Mouse (Mus musculus): ENCODE measurements at regions not wholly inside any gene's neighbourhood (a gene's known extent, or its start where the extent isn't known, plus 50 kb on each side); places are given as distances from the start of the nearest gene placed in this dataset.

DNA sequence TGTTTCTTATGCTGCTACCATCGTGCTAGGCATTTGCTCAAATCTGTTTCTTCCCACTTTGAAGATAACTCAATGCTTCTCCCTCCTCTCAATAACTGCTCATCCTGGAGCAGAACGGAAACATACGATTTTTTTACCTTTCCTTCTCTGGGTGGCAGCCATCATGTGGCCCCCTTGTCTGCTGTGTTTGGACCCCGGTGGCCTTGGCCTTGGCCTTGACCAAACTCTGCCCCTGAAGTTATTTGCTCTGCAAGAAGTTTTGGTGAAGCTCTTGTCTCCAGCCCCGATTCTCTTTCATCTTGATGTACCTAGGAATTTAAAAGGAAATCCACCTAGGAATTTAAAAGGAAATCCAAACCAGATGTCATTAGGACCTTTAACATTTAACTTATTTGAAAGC lies 261.2 kb upstream of the Castor2 start:
- no peaks in the 10 kb centered on the region for H3K36me3 ChIP-seq (replicated peaks in 1 of 2; ENCODE audit: control insufficient read depth in 1 of 2, insufficient read depth in 1 of 2, low read length in 1 of 2)
- no peaks in the 10 kb centered on the region for H3K79me2 ChIP-seq (replicated peaks; ENCODE audit: control insufficient read depth, extremely low read depth, insufficient read depth, poor library complexity, severe bottlenecking)
- no peak overlapping the region for H3K4me3 ChIP-seq (replicated peaks in 1 of 3; ENCODE audit: low read depth in 2 of 3, low read length in 2 of 3, poor library complexity in 1 of 3)
- no peak for TF ChIP-seq NELFE (IDR thresholded peaks at IDR 0.05; ENCODE audit: low read depth, low read length)
- TF ChIP-seq HCFC1 (IDR thresholded peaks at IDR 0.05; ENCODE audit: low read depth, low read length) = no peak
- no peak overlapping the region for H3K27ac ChIP-seq (ENCODE audit: insufficient read depth, low read depth)
- H3K9me3 ChIP-seq (replicated peaks; ENCODE audit: low read length) = peaks cover 37% of the 10 kb centered on the region
- H3K4me1 ChIP-seq (ENCODE audit: control insufficient read depth in 1 of 2, insufficient read depth in 2 of 2) = no peaks in the 10 kb centered on the region
- dilution Hi-C loops (cut with MboI; ENCODE audit: extremely low pct_ligation_motif_present, extremely low pct_unique_long_range_greater_than_20kb, low sequenced_read_pairs) (no loop called here), in situ Hi-C loops (cut with MboI; ENCODE audit: low pct_ligation_motif_present, low pct_unique_long_range_greater_than_20kb, low sequenced_read_pairs) (no loop called here)
- no peak for DNase-seq (ENCODE audit: extremely low read depth)
- H3K4me2 ChIP-seq (ENCODE audit: insufficient read depth, low read depth, poor library complexity, severe bottlenecking) = no peak overlapping the region
- no peak overlapping the region for H3K9ac ChIP-seq (ENCODE audit: insufficient read depth, low read depth)
- no peaks in the 10 kb centered on the region for H3K27me3 ChIP-seq (replicated peaks)

DNA sequence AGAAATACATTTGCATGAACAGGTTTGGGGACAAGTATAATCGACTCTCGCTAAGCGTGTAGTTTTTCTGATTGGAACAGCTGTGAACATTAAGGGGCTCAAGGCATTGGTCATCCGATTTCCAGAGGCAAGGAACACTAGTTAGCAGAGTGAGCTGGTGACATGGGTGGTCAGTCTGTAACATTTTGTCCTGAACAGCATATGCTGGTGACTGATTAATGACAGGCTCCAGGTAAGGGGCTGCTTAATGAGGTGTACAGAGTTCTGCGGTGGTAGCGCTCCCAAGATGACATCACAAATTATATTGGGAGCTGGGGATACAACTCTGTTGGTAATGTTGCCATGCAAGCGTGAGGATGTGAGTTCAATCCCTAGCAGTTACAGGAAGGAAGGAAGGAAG lies 266.3 kb upstream of the Castor2 start:
- in situ Hi-C loops (cut with MboI; ENCODE audit: low pct_ligation_motif_present, low pct_unique_long_range_greater_than_20kb, low sequenced_read_pairs) (no loop called here), dilution Hi-C loops (cut with MboI; ENCODE audit: extremely low pct_ligation_motif_present, extremely low pct_unique_long_range_greater_than_20kb, low sequenced_read_pairs) (no loop called here)
- Histone ChIP-seq H3K27me3 (replicated peaks) (no peaks in the 10 kb centered on the region), H3K4me3 (replicated peaks in 1 of 3; ENCODE audit: low read depth in 2 of 3, low read length in 2 of 3, poor library complexity in 1 of 3) (no peak overlapping the region), H3K9ac (ENCODE audit: insufficient read depth, low read depth) (no peak overlapping the region), H3K4me2 (ENCODE audit: insufficient read depth, low read depth, poor library complexity, severe bottlenecking) (no peak overlapping the region), H3K27ac (ENCODE audit: insufficient read depth, low read depth) (no peak overlapping the region), H3K9me3 (replicated peaks; ENCODE audit: low read length) (peaks cover 52% of the 10 kb centered on the region), H3K79me2 (replicated peaks; ENCODE audit: control insufficient read depth, extremely low read depth, insufficient read depth, poor library complexity, severe bottlenecking) (no peaks in the 10 kb centered on the region), H3K4me1 (ENCODE audit: control insufficient read depth in 1 of 2, insufficient read depth in 2 of 2) (no peaks in the 10 kb centered on the region), H3K36me3 (replicated peaks in 1 of 2; ENCODE audit: control insufficient read depth in 1 of 2, insufficient read depth in 1 of 2, low read length in 1 of 2) (no peaks in the 10 kb centered on the region)
- no peak for TF ChIP-seq MEF2A (IDR thresholded peaks at IDR 0.05; ENCODE audit: borderline replicate concordance, low read depth, low read length)
- TF ChIP-seq MXI1 (IDR thresholded peaks at IDR 0.05; ENCODE audit: low read depth, low read length) = no peak
- TF ChIP-seq NELFE (IDR thresholded peaks at IDR 0.05; ENCODE audit: low read depth, low read length) = no peak
- no peak for TF ChIP-seq TCF12 (IDR thresholded peaks at IDR 0.05; ENCODE audit: low read depth, low read length)
- no peak for TF ChIP-seq E2F4 (IDR thresholded peaks at IDR 0.05; ENCODE audit: insufficient replicate concordance, low read depth, low read length)
- TF ChIP-seq ZMIZ1 (IDR thresholded peaks at IDR 0.05; ENCODE audit: low read depth, low read length) = no peak
- TF ChIP-seq MYC (IDR thresholded peaks at IDR 0.05; ENCODE audit: low read depth, low read length) = no peak
- TF ChIP-seq ZC3H11A (IDR thresholded peaks at IDR 0.05; ENCODE audit: low read depth, low read length) = no peak
- no peak for TF ChIP-seq BHLHE40 (IDR thresholded peaks at IDR 0.05; ENCODE audit: low read depth, low read length)
- TF ChIP-seq CHD1 (IDR thresholded peaks at IDR 0.05; ENCODE audit: low read depth, low read length) = no peak
- TF ChIP-seq CHD2 (IDR thresholded peaks at IDR 0.05; ENCODE audit: low read length) = no peak
- no peak for TF ChIP-seq CTCF (conservative IDR thresholded peaks at IDR 0.05 in 1 of 2, IDR thresholded peaks at IDR 0.05 in 1 of 2; ENCODE audit: low read depth in 2 of 2, low read length in 2 of 2)
- TF ChIP-seq MAX (IDR thresholded peaks at IDR 0.05; ENCODE audit: low read length) = no peak
- no peak for TF ChIP-seq POLR2A (IDR thresholded peaks at IDR 0.05; ENCODE audit: low read depth, low read length)
- no peak for TF ChIP-seq USF2 (conservative IDR thresholded peaks at IDR 0.05; ENCODE audit: low read depth, low read length)
- no peak for TF ChIP-seq NRF1 (IDR thresholded peaks at IDR 0.05; ENCODE audit: low read depth, low read length)
- TF ChIP-seq RAD21 (IDR thresholded peaks at IDR 0.05; ENCODE audit: low read depth, low read length) = no peak
- no peak for TF ChIP-seq JUND (conservative IDR thresholded peaks at IDR 0.05; ENCODE audit: low read depth, low read length)
- no peak for DNase-seq (ENCODE audit: extremely low read depth)

Measured in CH12.LX (cell line).